Mouse (Mus musculus) olfactory bulb, adult 2 months (tissue): ENCODE measurements around the gene Il10rb.

Source experiments
- CTCF ChIP-seq: fragments of 200-500 bp; IDR thresholded peaks from 2 replicates; pipeline ENCODE4 v1.5.1; 2012; ENCODE audit warnings: low read depth, mild to moderate bottlenecking, low read length, moderate library complexity; ENCODE audit not compliant: insufficient read depth
- POLR2A ChIP-seq: fragments of 200-500 bp; IDR thresholded peaks from 2 replicates; pipeline ENCODE4 v1.6.1; 2012; ENCODE audit warnings: mild to moderate bottlenecking, low read depth, low read length, moderate library complexity; ENCODE audit not compliant: insufficient read depth

GRCm38 (mm10) chr16:91459396-91459795, 53.4 kb downstream of the Il10rb start:
- TF ChIP-seq CTCF (no peak), POLR2A (no peak)
